Mouse (Mus musculus) hindbrain, embryonic 15.5 days (tissue): ENCODE results near the gene Rsph14. TPM values are rescaled to one million over a fixed set of nuclear protein-coding genes. Genes with fewer than 3 reads are reported as not detected.
A peak's percentile ranks its signal among the peaks of the same experiment; 100 is the strongest.

Source experiments
- ATAC-seq: fragments of 200-750 bp; cut with Nextera tagmentation; 2 replicates; pipeline ENCODE4 v1.8.0; 2017; ENCODE audit warnings: low read depth, moderate number of reproducible peaks, moderate TSS enrichment; ENCODE audit not compliant: low FRiP score
- H3K27ac ChIP-seq: fragments of 300-500 bp; sonication (generic); replicated peaks from 2 replicates; pipeline ENCODE4 v1.5.1; 2015; ENCODE audit warnings: mild to moderate bottlenecking, inconsistent platforms
- H3K27me3 ChIP-seq: fragments of 300-500 bp; sonication (generic); 2 replicates; pipeline ENCODE4 v1.6.1; 2015; ENCODE audit warnings: control low read depth, inconsistent platforms
- H3K36me3 ChIP-seq: fragments of 300-500 bp; sonication (generic); 2 replicates; pipeline ENCODE4 v1.6.1; 2015; ENCODE audit warnings: control low read depth, inconsistent platforms
- H3K4me1 ChIP-seq: fragments of 300-500 bp; sonication (generic); replicated peaks from 2 replicates; pipeline ENCODE4 v1.6.1; 2015; ENCODE audit warnings: control low read depth, inconsistent platforms
- H3K4me2 ChIP-seq: fragments of 300-500 bp; sonication (generic); 2 replicates; pipeline ENCODE4 v1.6.1; 2015; ENCODE audit warnings: moderate library complexity, mild to moderate bottlenecking, inconsistent platforms
- H3K4me3 ChIP-seq: fragments of 300-500 bp; sonication (generic); 2 replicates; pipeline ENCODE4 v1.5.1; 2015; ENCODE audit warnings: mild to moderate bottlenecking, inconsistent platforms
- H3K9ac ChIP-seq: fragments of 300-500 bp; sonication (generic); 2 replicates; pipeline ENCODE4 v1.6.1; 2015; ENCODE audit warnings: inconsistent platforms
- H3K9me3 ChIP-seq: fragments of 300-500 bp; sonication (generic); 2 replicates; pipeline ENCODE4 v1.6.1; 2016; ENCODE audit warnings: control low read depth, inconsistent platforms
- WGBS: fragments of 180-500 bp; shearing (Covaris S2); methylation state at CpG from one replicate; pipeline ENCODE4 v1.1.7; 2015; 5-methylcytosine and 5-hydroxymethylcytosine counted together
- polyA plus RNA-seq: library from polyadenylated mRNA; unstranded; fragments of >200 nt; fragmentation: Nextera tagmentation; extraction: Ambion mirVana; gene quantifications from 2 replicates; pipeline ENCODE4 v1.2.1, GENCODE M21; 2015

Gene Rsph14
- polyA plus RNA-seq, 1 experiment from 2014 or later = 0.45 TPM

DNA sequence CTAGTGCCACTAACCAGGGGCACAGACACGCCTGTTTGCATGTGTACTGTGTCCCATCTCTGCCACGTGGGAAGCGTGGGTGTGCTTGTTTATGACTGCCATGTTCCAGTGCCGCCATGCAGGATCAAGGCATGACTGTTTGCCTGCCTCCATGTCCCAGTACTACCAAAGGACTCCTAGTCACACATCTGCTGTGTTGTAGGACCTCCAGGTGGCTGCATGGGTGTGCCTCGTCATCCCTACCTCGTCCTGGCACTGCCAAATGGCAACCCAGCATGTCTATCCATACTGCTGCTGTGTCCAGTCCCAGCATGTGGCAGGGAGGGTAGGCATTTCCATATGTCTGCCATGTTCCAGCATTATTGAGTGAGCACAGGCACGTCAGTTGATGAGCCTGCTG, 104.1 kb downstream of the Rsph14 start:
- Histone ChIP-seq H3K4me2 (no peak overlapping the region), H3K9me3 (no peaks in the 10 kb centered on the region), H3K9ac (no peak overlapping the region), H3K36me3 (no peaks in the 10 kb centered on the region), H3K27me3 (no peaks in the 10 kb centered on the region), H3K4me1 (peaks cover 5% of the 10 kb centered on the region; the same call in 1 of the 2 replicates), H3K27ac (no peak overlapping the region), H3K4me3 (no peak overlapping the region)
- ATAC-seq = no peak
- WGBS = 88% methylated on average over 7 of the region's 7 CpGs

DNA sequence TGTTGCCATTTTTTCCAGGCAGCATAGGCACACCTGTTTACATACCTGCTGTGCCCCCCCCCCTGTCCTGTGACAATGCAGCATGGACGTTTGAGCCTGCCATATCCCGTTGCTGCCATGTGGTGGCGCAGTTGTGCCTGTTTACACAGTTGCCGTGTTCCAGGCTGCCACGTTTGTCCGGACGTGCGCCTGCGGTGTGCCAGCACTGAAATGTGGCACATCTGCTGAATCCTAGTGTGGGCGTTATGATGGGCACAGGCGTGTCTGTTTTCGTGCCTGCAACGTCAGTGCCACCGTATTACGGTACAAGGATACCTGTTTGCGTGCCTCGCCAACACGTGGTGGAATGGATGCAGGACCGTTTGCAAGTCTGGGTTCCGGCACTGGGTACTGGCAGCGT, 107.1 kb downstream of the Rsph14 start:
- Histone ChIP-seq H3K36me3 (no peaks in the 10 kb centered on the region), H3K4me1 (peaks cover 11% of the 10 kb centered on the region; the same call in 1 of the 2 replicates), H3K27ac (no peak overlapping the region), H3K4me2 (peak overlapping the region; percentile 53), H3K27me3 (no peaks in the 10 kb centered on the region), H3K9ac (no peak overlapping the region), H3K9me3 (no peaks in the 10 kb centered on the region), H3K4me3 (peak overlapping the region; percentile 25)
- 13% methylated on average over 21 of the region's 21 CpGs for WGBS
- ATAC-seq = no peak

DNA sequence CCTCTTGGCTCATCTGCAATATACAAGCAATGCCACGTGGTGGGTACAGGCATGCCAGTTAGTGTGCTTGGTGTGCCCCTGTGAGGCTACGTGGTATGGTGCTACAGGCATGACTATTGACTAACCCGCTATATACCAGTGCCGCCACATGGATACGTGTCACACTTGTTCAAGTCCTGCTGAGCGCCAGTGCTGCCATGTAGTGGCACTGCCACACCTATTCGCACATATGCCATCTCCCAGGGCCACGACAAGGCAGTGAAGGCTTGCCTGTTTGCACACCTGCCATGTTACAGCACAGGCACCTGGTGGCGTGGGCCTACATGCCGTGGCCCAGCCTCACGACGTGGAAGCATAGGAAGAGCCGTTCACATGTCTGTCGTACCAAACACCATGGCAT, 108.1 kb downstream of the Rsph14 start:
- Histone ChIP-seq H3K4me1 (peaks cover 11% of the 10 kb centered on the region; the same call in 1 of the 2 replicates), H3K9me3 (no peaks in the 10 kb centered on the region), H3K27me3 (no peaks in the 10 kb centered on the region), H3K36me3 (no peaks in the 10 kb centered on the region), H3K27ac (no peak overlapping the region), H3K9ac (no peak overlapping the region), H3K4me3 (no peak overlapping the region), H3K4me2 (no peak overlapping the region)
- WGBS = 88% methylated on average over 14 of the region's 14 CpGs
- ATAC-seq = no peak

DNA sequence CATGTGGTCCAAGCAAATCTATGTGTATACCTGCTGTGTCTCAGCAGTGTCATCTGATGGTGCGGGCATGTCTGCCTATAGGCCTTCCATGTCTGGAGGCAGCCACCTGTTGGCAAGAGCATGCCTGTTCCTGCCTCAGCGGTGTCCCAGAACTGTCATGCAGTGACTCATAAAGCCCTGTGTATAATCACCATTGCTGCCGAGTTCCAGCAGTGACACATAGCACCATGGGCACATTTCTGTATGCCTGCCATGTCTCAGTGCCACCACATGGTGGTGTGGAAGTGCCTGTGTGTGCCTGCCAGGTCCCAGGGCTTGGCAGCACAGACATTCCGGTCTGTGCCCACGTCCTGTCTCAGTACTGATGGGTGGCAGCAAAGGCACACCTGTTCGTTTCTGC, 109.6 kb downstream of the Rsph14 start:
- Histone ChIP-seq H3K9me3 (no peaks in the 10 kb centered on the region), H3K4me3 (no peak overlapping the region), H3K4me2 (no peak overlapping the region), H3K27ac (no peak overlapping the region), H3K4me1 (peaks cover 11% of the 10 kb centered on the region; the same call in 1 of the 2 replicates), H3K36me3 (no peaks in the 10 kb centered on the region), H3K9ac (no peak overlapping the region), H3K27me3 (no peaks in the 10 kb centered on the region)
- peak; percentile 52 for ATAC-seq
- WGBS = 42% methylated on average over 6 of the region's 6 CpGs

DNA sequence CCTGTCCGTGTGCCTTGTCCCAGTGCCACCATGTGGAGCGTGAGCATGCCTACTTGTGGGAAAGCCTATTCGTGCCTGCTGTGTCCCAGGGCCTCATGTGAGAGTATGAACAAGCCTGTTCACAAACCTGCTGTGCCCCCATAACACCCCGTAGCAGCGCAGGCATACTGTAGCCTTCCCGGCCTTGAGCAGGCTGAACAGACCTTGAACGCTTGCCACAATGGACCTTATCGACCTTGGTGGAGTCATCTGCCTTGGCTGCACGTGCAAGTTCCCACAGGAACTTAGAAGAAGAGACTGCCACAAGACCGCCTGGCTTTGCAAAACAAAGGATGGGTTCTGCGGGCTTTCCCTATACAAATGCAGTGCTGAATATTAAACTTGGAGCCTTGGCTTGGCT, 110.8 kb downstream of the Rsph14 start:
- Histone ChIP-seq H3K9ac (no peak overlapping the region), H3K9me3 (no peaks in the 10 kb centered on the region), H3K4me2 (no peak overlapping the region), H3K27me3 (no peaks in the 10 kb centered on the region), H3K4me3 (no peak overlapping the region), H3K27ac (no peak overlapping the region), H3K4me1 (peaks cover 11% of the 10 kb centered on the region; the same call in 1 of the 2 replicates), H3K36me3 (no peaks in the 10 kb centered on the region)
- WGBS = 81% methylated on average over 11 of the region's 11 CpGs
- no peak for ATAC-seq

DNA sequence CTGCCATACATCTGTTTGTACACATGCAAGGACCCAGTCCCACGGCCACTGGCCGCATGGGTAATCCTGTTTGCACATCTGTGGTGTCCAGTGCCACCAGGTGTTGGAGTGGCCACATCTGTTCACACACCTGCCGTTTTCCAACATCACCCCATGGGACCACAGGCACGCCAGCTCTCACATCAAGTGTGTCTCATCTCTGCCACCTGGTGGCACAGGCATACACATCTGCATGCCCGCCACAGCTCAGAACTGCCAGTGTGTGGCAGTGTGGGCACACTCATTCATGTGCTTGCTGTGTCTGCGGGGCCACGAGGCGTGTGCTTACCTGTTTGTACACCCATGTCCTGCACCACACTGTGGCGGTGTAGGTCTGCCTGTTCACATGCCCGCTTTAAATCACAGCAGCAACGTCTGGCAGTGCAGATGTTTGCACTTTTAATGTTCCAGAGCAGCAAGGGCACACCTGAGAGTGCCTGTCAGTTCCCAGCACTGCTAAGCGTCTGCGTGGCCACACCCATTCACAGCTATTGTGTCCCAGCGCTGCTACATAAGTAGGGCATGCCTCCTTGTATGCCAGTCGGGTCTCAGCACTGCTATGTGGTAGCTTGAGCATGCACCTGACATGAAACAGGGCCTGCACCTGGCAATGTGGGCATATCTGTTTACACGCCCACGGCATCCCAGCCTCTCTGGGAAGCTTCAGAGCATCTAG, 111.4 kb downstream of the Rsph14 start:
- H3K4me3 ChIP-seq = no peak overlapping the region
- H3K4me2 ChIP-seq = no peak overlapping the region
- peaks cover 11% of the 10 kb centered on the region; the same call in 1 of the 2 replicates for H3K4me1 ChIP-seq

DNA sequence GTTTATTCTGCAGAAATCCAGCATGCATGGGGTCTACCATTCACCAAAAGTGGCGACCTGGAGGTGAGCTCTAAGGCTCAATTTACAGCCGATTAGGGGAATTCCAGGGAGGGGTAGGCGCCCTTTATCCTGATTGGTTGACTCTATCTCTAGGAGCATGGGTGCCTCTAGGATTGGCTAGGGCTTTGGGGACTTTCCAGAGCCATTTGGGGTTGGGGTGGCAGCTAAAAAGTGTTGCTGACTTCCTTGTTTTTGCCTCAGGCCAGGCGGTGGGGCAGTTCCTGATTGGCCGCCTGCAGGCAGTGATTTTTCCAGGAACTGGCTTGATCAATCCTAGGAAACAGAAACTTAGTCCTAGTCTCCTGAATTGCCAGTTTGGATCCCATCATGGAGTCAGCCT, 113.1 kb downstream of the Rsph14 start:
- H3K4me2 ChIP-seq = no peak overlapping the region
- ATAC-seq = no peak
- H3K27me3 ChIP-seq = no peaks in the 10 kb centered on the region
- no peaks in the 10 kb centered on the region for H3K9me3 ChIP-seq
- no peaks in the 10 kb centered on the region for H3K36me3 ChIP-seq
- H3K4me1 ChIP-seq = peaks cover 6% of the 10 kb centered on the region; the same call in 1 of the 2 replicates
- 50% methylated on average over 5 of the region's 5 CpGs for WGBS
- H3K9ac ChIP-seq = no peak overlapping the region
- H3K27ac ChIP-seq = no peak overlapping the region
- no peak overlapping the region for H3K4me3 ChIP-seq

More for the DNA sequence above, 111.4 kb downstream of the Rsph14 start:
- H3K9me3 ChIP-seq = no peaks in the 10 kb centered on the region
- no peaks in the 10 kb centered on the region for H3K27me3 ChIP-seq
- 44% methylated on average over 17 of the region's 17 CpGs for WGBS
- no peaks in the 10 kb centered on the region for H3K36me3 ChIP-seq
- peak; percentile 68 for ATAC-seq
- H3K27ac ChIP-seq = no peak overlapping the region
- H3K9ac ChIP-seq = no peak overlapping the region

DNA sequence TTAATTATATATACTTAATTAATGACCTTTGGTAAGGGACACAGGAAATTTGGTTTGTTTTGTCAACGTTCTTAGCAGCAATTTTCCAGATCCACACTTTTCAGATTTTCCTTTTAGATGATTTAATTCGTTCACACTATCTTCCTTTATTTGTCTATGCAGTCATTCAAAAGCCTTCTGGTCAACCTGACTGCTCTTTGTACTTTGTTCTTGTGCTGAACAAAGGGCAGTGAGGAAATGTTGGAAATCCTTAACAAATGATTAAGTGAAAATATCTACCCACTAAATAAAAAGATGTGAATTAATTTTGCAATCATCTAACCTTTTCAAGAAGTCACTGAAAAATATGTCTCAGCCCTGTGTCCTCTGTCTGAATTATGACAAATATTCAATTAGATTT, 124.0 kb downstream of the Rsph14 start:
- no peak overlapping the region for H3K4me2 ChIP-seq
- H3K4me1 ChIP-seq = no peaks in the 10 kb centered on the region
- H3K9ac ChIP-seq = no peak overlapping the region
- WGBS = 76% methylated on average over 2 of the region's 2 CpGs
- no peak overlapping the region for H3K4me3 ChIP-seq
- no peaks in the 10 kb centered on the region for H3K36me3 ChIP-seq
- no peak overlapping the region for H3K27ac ChIP-seq
- H3K27me3 ChIP-seq = no peaks in the 10 kb centered on the region
- no peaks in the 10 kb centered on the region for H3K9me3 ChIP-seq
- ATAC-seq = no peak

Other genes with a start within 250 kb of the Rsph14 start
- gene Gnaz, start 65.4 kb downstream of the Rsph14 start, polyA plus RNA-seq = 76.3 and 85.5 TPM in 2 replicates
- 17.3 and 21.7 TPM in 2 replicates for gene Rab36, start 4.5 kb upstream of the Rsph14 start, polyA plus RNA-seq
- 14.0 and 16.5 TPM in 2 replicates for gene Bcr, start 28.0 kb upstream of the Rsph14 start, polyA plus RNA-seq
- 30.5 and 30.8 TPM in 2 replicates for gene Specc1l, start 179.5 kb upstream of the Rsph14 start, polyA plus RNA-seq